12 mouse cellular contexts compared by ENCODE assay signal in the genomic region with DNA sequence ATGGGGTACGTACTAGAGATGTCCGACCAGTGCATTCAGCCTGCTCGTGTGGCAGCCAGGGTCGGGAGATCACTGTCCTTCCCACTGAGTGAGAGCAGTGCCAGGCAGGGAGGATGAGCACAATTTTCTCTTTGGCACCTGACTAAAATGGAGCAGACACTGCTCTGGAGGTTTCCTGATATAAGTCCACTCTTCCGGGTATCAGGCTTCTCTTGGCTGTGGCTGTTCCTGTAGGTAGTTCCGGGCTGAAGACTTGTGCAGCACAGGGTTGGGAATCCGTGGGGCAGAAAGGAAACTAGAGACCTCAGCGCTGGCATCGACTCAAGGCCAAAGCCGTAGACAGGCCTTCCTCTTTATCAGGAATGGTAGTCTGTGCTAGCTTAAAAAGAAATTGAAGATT. TPM values are rescaled to one million over a fixed set of nuclear protein-coding genes. Genes with fewer than 3 reads are reported as not detected.
A peak's percentile ranks its signal among the peaks of the same experiment; 100 is the strongest.
DNase-seq lines count a peak whose midpoint lies in the region; ATAC-seq and TF ChIP-seq lines count a peak whose summit lies in the region.
"Had no signal": no experiment of that assay in that cellular context is flagged by ENCODE, and none has a peak within 500 bp of the region (broad histone marks: within the 10 kb centered on the region; RNA-seq: fewer than 3 reads in every experiment).

No protein-coding gene starts in this region.

- H3K9me3 ChIP-seq in forebrain, embryonic 16.5 days (ENCODE audit: control insufficient read depth, low read length), result no peaks in the 10 kb centered on the region
- no peaks in the 10 kb centered on the region for H3K9me3 ChIP-seq in forebrain, embryonic 11.5 days (ENCODE audit: control insufficient read depth, low read length)
- H3K9me3 ChIP-seq: heart, embryonic 10.5 days; hindbrain, embryonic 15.5 days; midbrain, embryonic 10.5 days had no signal

- 0 out of 2 replicates have a peak overlapping the region, but pooled peaks have one; percentile 28 for H3K27ac ChIP-seq in forebrain, embryonic 16.5 days (ENCODE audit: low read length)
- H3K27ac ChIP-seq in forebrain, embryonic 11.5 days (ENCODE audit: low read depth, low read length), result no peak overlapping the region
- H3K27ac ChIP-seq in cerebellum, adult 2 months (ENCODE audit: insufficient read depth, low read length), result peak overlapping the region; percentile 6; the same call in 1 of the 2 replicates
- H3K27ac ChIP-seq: heart, embryonic 10.5 days; hindbrain, embryonic 15.5 days; layer of hippocampus, adult 2 months; midbrain, embryonic 10.5 days had no signal

- no peaks in the 10 kb centered on the region for H3K36me3 ChIP-seq in forebrain, embryonic 16.5 days (ENCODE audit: control insufficient read depth, insufficient read depth)
- H3K36me3 ChIP-seq in forebrain, embryonic 11.5 days (ENCODE audit: control insufficient read depth, insufficient read depth, low read length), result no peaks in the 10 kb centered on the region
- H3K36me3 ChIP-seq: heart, embryonic 10.5 days had no signal

- no peak for TF ChIP-seq POLR2A in cerebellum, adult 2 months (IDR thresholded peaks at IDR 0.05; ENCODE audit: borderline replicate concordance, insufficient read depth, low read length)

- H3K4me1 ChIP-seq in forebrain, embryonic 16.5 days (replicated peaks; ENCODE audit: control insufficient read depth, insufficient read depth, low read length), result no peaks in the 10 kb centered on the region
- no peaks in the 10 kb centered on the region for H3K4me1 ChIP-seq in forebrain, embryonic 11.5 days (replicated peaks; ENCODE audit: control insufficient read depth, insufficient read depth, low read length)
- peaks cover 6% of the 10 kb centered on the region for H3K4me1 ChIP-seq in cerebellum, adult 2 months (ENCODE audit: control insufficient read depth, insufficient read depth, low read length)
- H3K4me1 ChIP-seq: heart, embryonic 10.5 days; hindbrain, embryonic 15.5 days had no signal

- no peak for DNase-seq in forebrain, embryonic 11.5 days (ENCODE audit: low spot score)
- peak; percentile 2 for DNase-seq in lung, postnatal 10 days
- DNase-seq in lung, postnatal 14 days, result no peak
- DNase-seq in cerebellum, adult 2 months, result peak; percentile 69 to 83
- peak; percentile 34 to 36 for DNase-seq in kidney, postnatal 36 days
- DNase-seq in Muller cell, postnatal 12 days (ENCODE audit: inconsistent ontology term), result no peak

- no peak overlapping the region for H3K4me3 ChIP-seq in forebrain, embryonic 16.5 days (replicated peaks; ENCODE audit: low read length)
- no peak overlapping the region for H3K4me3 ChIP-seq in forebrain, embryonic 11.5 days (ENCODE audit: low read depth, low read length)
- no peak overlapping the region for H3K4me3 ChIP-seq in cerebellum, adult 2 months (replicated peaks; ENCODE audit: insufficient read depth, low read depth, low read length)
- H3K4me3 ChIP-seq: heart, embryonic 10.5 days; hindbrain, embryonic 15.5 days; layer of hippocampus, adult 2 months; midbrain, embryonic 10.5 days had no signal

- H3K4me2 ChIP-seq in forebrain, embryonic 16.5 days (ENCODE audit: low read length), result no peak overlapping the region
- H3K4me2 ChIP-seq in forebrain, embryonic 11.5 days (ENCODE audit: low read depth, low read length, severe bottlenecking), result no peak overlapping the region
- H3K4me2 ChIP-seq: hindbrain, embryonic 15.5 days had no signal

- no peak for TF ChIP-seq CTCF in cerebellum, adult 2 months (IDR thresholded peaks at IDR 0.05; ENCODE audit: borderline replicate concordance, insufficient read depth, low read depth, low read length)

- no peak for ATAC-seq in forebrain, embryonic 16.5 days
- no peak for ATAC-seq in forebrain, embryonic 11.5 days (replicated peaks; ENCODE audit: low FRiP score)
- ATAC-seq in activated CD4-positive, CD25-positive, alpha-beta regulatory T cell, adult 4 months, result no peak

- H3K27me3 ChIP-seq in forebrain, embryonic 16.5 days (replicated peaks; ENCODE audit: control insufficient read depth, insufficient read depth, low read length), result no peaks in the 10 kb centered on the region
- H3K27me3 ChIP-seq in forebrain, embryonic 11.5 days (ENCODE audit: control insufficient read depth, insufficient read depth, low read length), result no peaks in the 10 kb centered on the region
- H3K27me3 ChIP-seq in cerebellum, adult 2 months (ENCODE audit: control insufficient read depth, insufficient read depth, low read length), result no peaks in the 10 kb centered on the region
- H3K27me3 ChIP-seq: hindbrain, embryonic 15.5 days had no signal

- 92% methylated on average over 10 of the region's 10 CpGs for WGBS in forebrain, embryonic 16.5 days
- 93% methylated on average over 10 of the region's 10 CpGs for WGBS in forebrain, embryonic 11.5 days
- 12% methylated on average over 10 of the region's 10 CpGs for WGBS in cerebellum, adult 2 months

- H3K9ac ChIP-seq in forebrain, embryonic 16.5 days (replicated peaks; ENCODE audit: low read depth, low read length), result no peak overlapping the region
- no peak overlapping the region for H3K9ac ChIP-seq in forebrain, embryonic 11.5 days (ENCODE audit: low read length)
- H3K9ac ChIP-seq: hindbrain, embryonic 15.5 days had no signal

RNA-seq across cellular contexts. Expression of gene Rnf130, which starts 48.7 kb away (rescaled TPM):
- 65.0 and 69.2 TPM in 2 replicates for polyA plus RNA-seq in forebrain, embryonic 16.5 days (2015; fragmentation: Nextera tagmentation; extraction: Ambion mirVana)
- polyA plus RNA-seq in forebrain, embryonic 11.5 days (2014; fragmentation: Nextera tagmentation; extraction: Ambion mirVana), result 92.3 and 92.5 TPM in 2 replicates
- 76.6 and 77.8 TPM in 2 replicates for polyA plus RNA-seq in cerebellum, adult 2 months (2012; rRNA removed)
- 1 to 10 TPM in 1 of 2 experiments, under 1 TPM in 1; 0.73 to 1.9 TPM for polyA plus RNA-seq in activated CD4-positive, CD25-positive, alpha-beta regulatory T cell, adult 4 months (2017; shearing (Covaris generic))

RNA-seq across cellular contexts. Expression of gene Tbc1d9b, which starts 57.4 kb away (rescaled TPM):
- 38.2 and 43.6 TPM in 2 replicates for polyA plus RNA-seq in forebrain, embryonic 16.5 days (2015; fragmentation: Nextera tagmentation; extraction: Ambion mirVana)
- polyA plus RNA-seq in forebrain, embryonic 11.5 days (2014; fragmentation: Nextera tagmentation; extraction: Ambion mirVana), result 34.0 and 36.9 TPM in 2 replicates
- polyA plus RNA-seq in cerebellum, adult 2 months (2012; rRNA removed), result 118 and 124 TPM in 2 replicates
- polyA plus RNA-seq in activated CD4-positive, CD25-positive, alpha-beta regulatory T cell, adult 4 months (2017; shearing (Covaris generic)), result 10 to 100 TPM; 20.6 to 32.5 TPM

Comparison
In these comparisons a context has a peak if more than half of its experiments do, and no peak if none do; other contexts are left out.
1. DNase-seq: peak in lung, postnatal 10 days (single experiment), cerebellum, adult 2 months (2 of 2) and kidney, postnatal 36 days (2 of 2); none in forebrain, embryonic 11.5 days (single experiment), lung, postnatal 14 days (single experiment) and Muller cell, postnatal 12 days (single experiment).
2. RNA of gene Rnf130, which starts 48.7 kb away (polyA plus RNA-seq): 92.3 to 92.5 TPM in forebrain, embryonic 11.5 days, 76.6 to 77.8 TPM in cerebellum, adult 2 months and 65.0 to 69.2 TPM in forebrain, embryonic 16.5 days; 0.73 to 1.9 TPM in activated CD4-positive, CD25-positive, alpha-beta regulatory T cell, adult 4 months; every median in the first group is over 10 times any median in the second.